25 mouse cellular contexts compared by ENCODE assay signal in the genomic region with DNA sequence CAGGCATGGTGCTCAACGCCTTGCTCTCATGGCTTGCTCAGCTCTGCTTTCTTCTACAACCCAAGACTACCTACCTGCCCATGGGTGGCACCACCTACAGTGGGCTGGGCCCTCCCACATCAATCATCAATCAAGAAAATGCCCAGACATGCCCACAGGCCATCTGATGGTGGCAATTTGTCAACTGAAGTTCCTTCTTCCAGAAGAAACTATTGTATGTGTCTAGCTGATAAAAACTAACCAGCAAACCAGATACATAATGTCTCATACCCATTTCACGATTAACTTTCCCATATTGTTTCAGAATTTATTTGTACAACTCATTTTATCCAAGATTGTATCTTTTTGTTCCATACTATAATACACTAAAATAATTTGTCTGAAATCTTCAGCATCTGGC. TPM values are rescaled to one million over a fixed set of nuclear protein-coding genes. Genes with fewer than 3 reads are reported as not detected.
A peak's percentile ranks its signal among the peaks of the same experiment; 100 is the strongest.
DNase-seq lines count a peak whose midpoint lies in the region; ATAC-seq and TF ChIP-seq lines count a peak whose summit lies in the region.
"Had no signal": no experiment of that assay in that cellular context is flagged by ENCODE, and none has a peak within 500 bp of the region (broad histone marks: within the 10 kb centered on the region; RNA-seq: fewer than 3 reads in every experiment).

No protein-coding gene starts in this region.

- WGBS in lung, embryonic 14.5 days, result 91% methylated on average over 2 of the region's 2 CpGs
- 73% methylated on average over 2 of the region's 2 CpGs for WGBS in stomach, embryonic 15.5 days
- WGBS in stomach, postnatal 0 days, result 66% methylated on average over 2 of the region's 2 CpGs
- 82% methylated on average over 2 of the region's 2 CpGs for WGBS in stomach, embryonic 16.5 days
- WGBS in forebrain, embryonic 10.5 days, result 88% methylated on average over 2 of the region's 2 CpGs

- TF ChIP-seq EP300 in stomach, postnatal 0 days (optimal IDR thresholded peaks at IDR 0.05), result no peak

- intact Hi-C loops in heart, postnatal 10 days (cut with DNase I), result no loop called here

- H3K9me3 ChIP-seq in lung, embryonic 14.5 days (ENCODE audit: low read depth, low read length), result no peaks in the 10 kb centered on the region
- no peaks in the 10 kb centered on the region for H3K9me3 ChIP-seq in stomach, embryonic 15.5 days
- H3K9me3 ChIP-seq in stomach, postnatal 0 days (ENCODE audit: control insufficient read depth, low read length), result no peaks in the 10 kb centered on the region
- H3K9me3 ChIP-seq in stomach, embryonic 16.5 days (replicated peaks; ENCODE audit: control insufficient read depth, low read length), result no peaks in the 10 kb centered on the region
- H3K9me3 ChIP-seq in forebrain, embryonic 10.5 days, result no peaks in the 10 kb centered on the region
- H3K9me3 ChIP-seq: heart, embryonic 12.5 days; heart, embryonic 15.5 days had no signal

- ATAC-seq in lung, embryonic 14.5 days (ENCODE audit: insufficient read depth), result no peak
- ATAC-seq in stomach, embryonic 15.5 days (ENCODE audit: insufficient read depth, low FRiP score, low read depth), result no peak
- no peak for ATAC-seq in stomach, postnatal 0 days (ENCODE audit: low FRiP score, low TSS enrichment)
- no peak for ATAC-seq in stomach, embryonic 16.5 days (ENCODE audit: insufficient read depth, low FRiP score)
- ATAC-seq: forebrain, embryonic 14.5 days; forebrain, postnatal 0 days; hindbrain, postnatal 0 days; Patski had no signal

- no peaks in the 10 kb centered on the region for H3K27me3 ChIP-seq in lung, embryonic 14.5 days (ENCODE audit: insufficient read depth, low read length)
- H3K27me3 ChIP-seq in stomach, embryonic 15.5 days (replicated peaks), result no peaks in the 10 kb centered on the region
- no peaks in the 10 kb centered on the region for H3K27me3 ChIP-seq in stomach, postnatal 0 days (ENCODE audit: control insufficient read depth, insufficient read depth, low read length)
- no peaks in the 10 kb centered on the region for H3K27me3 ChIP-seq in stomach, embryonic 16.5 days (ENCODE audit: control insufficient read depth, insufficient read depth, low read length)
- H3K27me3 ChIP-seq in forebrain, embryonic 10.5 days (ENCODE audit: poor library complexity, severe bottlenecking), result no peaks in the 10 kb centered on the region
- H3K27me3 ChIP-seq: heart, embryonic 12.5 days; heart, embryonic 15.5 days; Patski had no signal

- peak; percentile 81 for DNase-seq in heart, adult 11 months
- no peak for DNase-seq in heart, postnatal 10 days
- no peak for DNase-seq in lung, embryonic 14.5 days
- DNase-seq in lung, adult 18-20 months, result no peak
- no peak for DNase-seq in stomach, postnatal 0 days (ENCODE audit: low spot score)
- DNase-seq in forebrain, embryonic 10.5 days (ENCODE audit: extremely low spot score, low spot score), result no peak
- DNase-seq: adrenal gland, postnatal 10 days; adrenal gland, postnatal 36 days; cerebellum, adult 11 months; cerebellum, adult 8-10 months; cerebellum, postnatal 10 days; forebrain, postnatal 0 days; gastrocnemius, adult 2 months; gastrocnemius, postnatal 14 days; heart, adult 18-20 months; heart, postnatal 14 days; heart, postnatal 4 days had no signal

- H3K27ac ChIP-seq in lung, embryonic 14.5 days (ENCODE audit: low read depth), result peak overlapping the region; percentile 67
- H3K27ac ChIP-seq in stomach, embryonic 15.5 days, result peak overlapping the region; percentile 31; the same call in 1 of the 2 replicates
- no peak overlapping the region for H3K27ac ChIP-seq in stomach, postnatal 0 days (replicated peaks)
- 0 out of 2 replicates have a peak overlapping the region, but pooled peaks have one; percentile 4 for H3K27ac ChIP-seq in stomach, embryonic 16.5 days (ENCODE audit: low read length)
- H3K27ac ChIP-seq in forebrain, embryonic 10.5 days, result no peak overlapping the region
- H3K27ac ChIP-seq: gastrocnemius, adult 2 months; heart, embryonic 15.5 days; hindbrain, embryonic 14.5 days; hindbrain, postnatal 0 days had no signal

- TF ChIP-seq CTCF in lung, embryonic 14.5 days (IDR thresholded peaks at IDR 0.05; ENCODE audit: low read depth), result no peak
- TF ChIP-seq CTCF in stomach, postnatal 0 days (IDR thresholded peaks at IDR 0.05; ENCODE audit: low read depth), result no peak

- peaks cover 33% of the 10 kb centered on the region for H3K4me1 ChIP-seq in lung, embryonic 14.5 days (ENCODE audit: insufficient read depth)
- H3K4me1 ChIP-seq in stomach, embryonic 15.5 days, result peaks cover 21% of the 10 kb centered on the region; the same call in 1 of the 2 replicates
- peaks cover 2% of the 10 kb centered on the region for H3K4me1 ChIP-seq in stomach, postnatal 0 days (replicated peaks; ENCODE audit: control insufficient read depth, insufficient read depth)
- peaks cover 56% of the 10 kb centered on the region for H3K4me1 ChIP-seq in stomach, embryonic 16.5 days (ENCODE audit: control insufficient read depth, insufficient read depth, low read length)
- H3K4me1 ChIP-seq in forebrain, embryonic 10.5 days, result peaks cover 22% of the 10 kb centered on the region

- no peak overlapping the region for H3K4me3 ChIP-seq in lung, embryonic 14.5 days (ENCODE audit: low read depth, low read length)
- no peak overlapping the region for H3K4me3 ChIP-seq in stomach, embryonic 15.5 days (replicated peaks)
- no peak overlapping the region for H3K4me3 ChIP-seq in stomach, postnatal 0 days (ENCODE audit: low read depth, low read length)
- H3K4me3 ChIP-seq in stomach, embryonic 16.5 days (replicated peaks; ENCODE audit: low read length), result no peak overlapping the region
- H3K4me3 ChIP-seq in forebrain, embryonic 10.5 days, result no peak overlapping the region
- H3K4me3 ChIP-seq: gastrocnemius, adult 2 months; heart, embryonic 12.5 days; heart, embryonic 15.5 days had no signal

- H3K9ac ChIP-seq in lung, embryonic 14.5 days, result no peak overlapping the region
- H3K9ac ChIP-seq in stomach, embryonic 15.5 days, result no peak overlapping the region
- no peak overlapping the region for H3K9ac ChIP-seq in stomach, postnatal 0 days (ENCODE audit: low read length)
- H3K9ac ChIP-seq in stomach, embryonic 16.5 days (ENCODE audit: low read length), result no peak overlapping the region
- H3K9ac ChIP-seq: forebrain, postnatal 0 days; heart, embryonic 12.5 days; heart, embryonic 15.5 days; hindbrain, embryonic 14.5 days had no signal

- no peaks in the 10 kb centered on the region for H3K36me3 ChIP-seq in lung, embryonic 14.5 days (ENCODE audit: insufficient read depth)
- H3K36me3 ChIP-seq in stomach, embryonic 15.5 days, result no peaks in the 10 kb centered on the region
- H3K36me3 ChIP-seq in stomach, postnatal 0 days (ENCODE audit: control insufficient read depth, insufficient read depth, low read length), result no peaks in the 10 kb centered on the region
- no peaks in the 10 kb centered on the region for H3K36me3 ChIP-seq in stomach, embryonic 16.5 days (ENCODE audit: control insufficient read depth, insufficient read depth, low read length)
- H3K36me3 ChIP-seq in forebrain, embryonic 10.5 days (replicated peaks), result no peaks in the 10 kb centered on the region
- H3K36me3 ChIP-seq: heart, embryonic 12.5 days; heart, embryonic 15.5 days had no signal

- no peak overlapping the region for H3K4me2 ChIP-seq in lung, embryonic 14.5 days
- H3K4me2 ChIP-seq in stomach, embryonic 15.5 days, result no peak overlapping the region
- no peak overlapping the region for H3K4me2 ChIP-seq in stomach, postnatal 0 days (replicated peaks; ENCODE audit: low read depth)
- H3K4me2 ChIP-seq in stomach, embryonic 16.5 days (ENCODE audit: low read depth, low read length), result no peak overlapping the region
- H3K4me2 ChIP-seq: heart, embryonic 12.5 days; heart, embryonic 15.5 days; hindbrain, embryonic 14.5 days had no signal

RNA-seq across cellular contexts. Expression of a gene that starts 15.3 kb away (rescaled TPM):
- 10 to 100 TPM; 31.5 to 34.7 TPM for total RNA-seq in heart, postnatal 10 days (2021)
- polyA plus RNA-seq in lung, embryonic 14.5 days (2014; fragmentation: Nextera tagmentation; extraction: Ambion mirVana), result 32.2 and 33.0 TPM in 2 replicates
- 17.7 and 19.9 TPM in 2 replicates for polyA plus RNA-seq in stomach, embryonic 15.5 days (2015; fragmentation: Nextera tagmentation; extraction: Ambion mirVana)
- polyA plus RNA-seq in stomach, postnatal 0 days (2015; fragmentation: Nextera tagmentation; extraction: Ambion mirVana), result 12.9 and 14.8 TPM in 2 replicates
- 20.4 and 21.4 TPM in 2 replicates for polyA plus RNA-seq in stomach, embryonic 16.5 days (2015; fragmentation: Nextera tagmentation; extraction: Ambion mirVana)
- polyA plus RNA-seq in forebrain, embryonic 10.5 days (2016; fragmentation: Nextera tagmentation; extraction: Ambion mirVana), result 18.4 and 19.7 TPM in 2 replicates

Comparison
In these comparisons a context has a peak if more than half of its experiments do, and no peak if none do; other contexts are left out.
1. H3K27ac ChIP-seq: peak in lung, embryonic 14.5 days (single experiment), stomach, embryonic 15.5 days (single experiment) and stomach, embryonic 16.5 days (single experiment); none in stomach, postnatal 0 days (single experiment) and forebrain, embryonic 10.5 days (single experiment).